Mouse (Mus musculus): ENCODE measurements around the gene Olfr462. TPM values are rescaled to one million over a fixed set of nuclear protein-coding genes. Genes with fewer than 3 reads are reported as not detected.
A peak's percentile ranks its signal among the peaks of the same experiment; 100 is the strongest.
"Not testable (repeated sequence)": the region's sequence is repeated elsewhere in the genome, so short reads cannot be mapped to it uniquely, and the experiment has no call there.

Gene Olfr462
- polyA plus RNA-seq, 1 experiment from 2014 or later: not detected

DNA sequence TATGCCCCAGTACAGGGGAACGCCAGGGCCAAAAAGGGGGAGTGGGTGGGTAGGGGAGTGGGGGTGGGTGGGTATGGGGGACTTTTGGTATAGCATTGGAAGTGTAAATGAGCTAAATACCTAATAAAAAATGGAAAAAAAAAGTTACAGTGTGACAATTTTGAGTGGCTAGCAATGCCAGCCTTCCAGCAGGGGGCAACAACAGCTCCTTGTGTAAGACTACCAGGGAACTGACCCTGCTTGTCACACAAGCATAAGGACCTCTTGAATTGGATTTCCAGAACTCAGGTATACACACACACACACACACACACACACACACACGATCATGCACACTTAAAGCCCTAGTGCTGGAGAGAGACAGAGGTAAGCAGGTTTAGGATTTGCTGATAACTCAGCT is 25.2 kb downstream of the Olfr462 start:
- H3K9ac ChIP-seq (ENCODE audit: low read length); H3K36me3 ChIP-seq (ENCODE audit: control insufficient read depth, insufficient read depth, low read length); H3K27me3 ChIP-seq (ENCODE audit: control insufficient read depth, insufficient read depth, low read length); H3K27ac ChIP-seq (replicated peaks in 1 of 2; ENCODE audit: control insufficient read depth in 1 of 2, insufficient read depth in 1 of 2, low read depth in 2 of 2, low read length in 2 of 2); H3K4me3 ChIP-seq (ENCODE audit: control insufficient read depth in 1 of 2, insufficient read depth in 1 of 2, low read depth in 1 of 2, low read length in 2 of 2); H3K9me3 ChIP-seq (ENCODE audit: control insufficient read depth, low read length); H3K4me2 ChIP-seq (ENCODE audit: low read length); ATAC-seq (ENCODE audit: insufficient number of reproducible peaks, insufficient read depth, low FRiP score, low read depth); H3K4me1 ChIP-seq (ENCODE audit: control insufficient read depth in 2 of 2, insufficient read depth in 2 of 2, low read length in 2 of 2): not testable (repeated sequence)
- WGBS: 90% methylated on average over 1 of the region's 2 CpGs

DNA sequence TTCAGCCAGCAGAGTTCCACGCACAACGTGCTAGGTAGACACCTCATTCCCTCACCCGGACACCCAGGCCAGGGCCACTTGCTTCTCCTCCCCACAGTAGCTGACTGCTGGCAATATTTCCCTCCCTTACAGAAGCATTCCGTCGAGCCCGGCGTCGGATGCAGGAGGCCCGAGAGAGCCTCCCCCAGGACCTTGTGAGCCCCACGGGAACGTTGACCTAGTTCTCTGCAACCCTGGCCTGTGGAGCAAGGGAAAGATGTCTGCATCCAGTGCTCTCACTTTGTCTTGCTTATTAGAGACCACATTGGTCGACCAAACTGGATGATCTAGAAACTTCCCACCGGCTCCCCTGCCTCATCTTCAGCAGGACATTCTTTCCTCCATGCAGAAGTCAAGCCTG is 29.3 kb downstream of the Olfr462 start:
- Histone ChIP-seq H3K36me3 (ENCODE audit: control insufficient read depth, insufficient read depth, low read length) (peaks cover 6% of the 10 kb centered on the region), H3K4me3 (ENCODE audit: control insufficient read depth in 1 of 2, insufficient read depth in 1 of 2, low read depth in 1 of 2, low read length in 2 of 2) (no peak overlapping the region), H3K9me3 (ENCODE audit: control insufficient read depth, low read length) (no peaks in the 10 kb centered on the region), H3K9ac (ENCODE audit: low read length) (no peak overlapping the region), H3K27me3 (ENCODE audit: control insufficient read depth, insufficient read depth, low read length) (no peaks in the 10 kb centered on the region), H3K4me1 (ENCODE audit: control insufficient read depth in 2 of 2, insufficient read depth in 2 of 2, low read length in 2 of 2) (peaks cover 4 to 7% of the 10 kb centered on the region in 2 experiments; a peak in 3 of 4 replicates), H3K4me2 (ENCODE audit: low read length) (no peak overlapping the region), H3K27ac (replicated peaks in 1 of 2; ENCODE audit: control insufficient read depth in 1 of 2, insufficient read depth in 1 of 2, low read depth in 2 of 2, low read length in 2 of 2) (no peak overlapping the region)
- 87% methylated on average over 13 of the region's 13 CpGs for WGBS
- no peak for ATAC-seq (ENCODE audit: insufficient number of reproducible peaks, insufficient read depth, low FRiP score, low read depth)

DNA sequence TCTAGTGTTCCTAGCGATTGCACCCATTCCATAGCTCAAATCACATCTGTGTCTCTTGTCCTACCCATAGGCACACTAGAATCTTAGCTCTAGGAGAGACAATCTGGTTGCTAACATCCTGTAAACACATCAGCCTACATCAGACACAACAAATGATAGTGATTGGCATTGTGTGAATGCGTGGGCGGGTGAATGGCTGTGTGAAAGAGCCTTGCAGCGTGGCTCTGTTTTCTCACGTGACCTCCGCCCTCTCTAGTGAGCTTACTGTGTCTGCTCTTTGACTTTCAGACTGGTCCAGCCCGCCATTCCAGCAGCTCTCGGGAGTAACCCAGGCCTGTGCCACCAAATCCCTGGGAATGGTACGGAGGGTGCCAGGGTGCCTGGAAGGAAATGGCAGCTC is 31.6 kb downstream of the Olfr462 start:
- H3K27ac ChIP-seq (replicated peaks in 1 of 2; ENCODE audit: control insufficient read depth in 1 of 2, insufficient read depth in 1 of 2, low read depth in 2 of 2, low read length in 2 of 2): no peak overlapping the region
- ATAC-seq (ENCODE audit: insufficient number of reproducible peaks, insufficient read depth, low FRiP score, low read depth): no peak
- no peak overlapping the region for H3K4me3 ChIP-seq (ENCODE audit: control insufficient read depth in 1 of 2, insufficient read depth in 1 of 2, low read depth in 1 of 2, low read length in 2 of 2)
- H3K9me3 ChIP-seq (ENCODE audit: control insufficient read depth, low read length): no peaks in the 10 kb centered on the region
- peaks cover 6% of the 10 kb centered on the region for H3K36me3 ChIP-seq (ENCODE audit: control insufficient read depth, insufficient read depth, low read length)
- no peak overlapping the region for H3K4me2 ChIP-seq (ENCODE audit: low read length)
- H3K4me1 ChIP-seq (ENCODE audit: control insufficient read depth in 2 of 2, insufficient read depth in 2 of 2, low read length in 2 of 2): peaks cover 4 to 7% of the 10 kb centered on the region in 2 experiments; a peak in 3 of 4 replicates
- H3K27me3 ChIP-seq (ENCODE audit: control insufficient read depth, insufficient read depth, low read length): no peaks in the 10 kb centered on the region
- 82% methylated on average over 9 of the region's 9 CpGs for WGBS
- H3K9ac ChIP-seq (ENCODE audit: low read length): no peak overlapping the region

DNA sequence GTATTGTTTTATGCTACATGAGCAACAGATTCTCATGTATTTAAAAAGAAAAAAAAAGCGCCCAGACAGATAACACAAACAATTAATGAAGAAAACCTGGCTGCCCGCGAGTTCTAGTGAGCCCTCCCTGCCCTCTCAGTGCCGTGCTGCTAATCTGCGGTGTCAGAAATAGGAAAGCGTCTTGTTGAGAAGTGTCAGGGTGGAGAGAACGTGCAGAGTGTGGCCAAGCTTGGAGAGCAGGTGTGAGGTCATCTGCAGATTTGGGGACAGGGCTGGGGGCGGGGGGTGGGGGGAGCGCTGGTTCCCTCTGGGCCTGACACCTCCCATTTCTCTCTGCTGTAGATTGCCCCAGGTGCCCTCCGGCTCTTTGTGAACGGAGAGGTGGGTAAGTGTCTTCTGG is 32.8 kb downstream of the Olfr462 start:
- H3K4me2 ChIP-seq (ENCODE audit: low read length): no peak overlapping the region
- no peak overlapping the region for H3K9ac ChIP-seq (ENCODE audit: low read length)
- H3K4me3 ChIP-seq (ENCODE audit: control insufficient read depth in 1 of 2, insufficient read depth in 1 of 2, low read depth in 1 of 2, low read length in 2 of 2): no peak overlapping the region
- WGBS: 57% methylated on average over 11 of the region's 11 CpGs
- no peak overlapping the region for H3K27ac ChIP-seq (replicated peaks in 1 of 2; ENCODE audit: control insufficient read depth in 1 of 2, insufficient read depth in 1 of 2, low read depth in 2 of 2, low read length in 2 of 2)
- no peaks in the 10 kb centered on the region for H3K9me3 ChIP-seq (ENCODE audit: control insufficient read depth, low read length)
- H3K36me3 ChIP-seq (ENCODE audit: control insufficient read depth, insufficient read depth, low read length): peaks cover 6% of the 10 kb centered on the region
- H3K27me3 ChIP-seq (ENCODE audit: control insufficient read depth, insufficient read depth, low read length): no peaks in the 10 kb centered on the region
- ATAC-seq (ENCODE audit: insufficient number of reproducible peaks, insufficient read depth, low FRiP score, low read depth): no peak; the same call in 1 of the 2 replicates
- H3K4me1 ChIP-seq (ENCODE audit: control insufficient read depth in 2 of 2, insufficient read depth in 2 of 2, low read length in 2 of 2): peaks cover 4 to 7% of the 10 kb centered on the region in 2 experiments; a peak in 3 of 4 replicates

DNA sequence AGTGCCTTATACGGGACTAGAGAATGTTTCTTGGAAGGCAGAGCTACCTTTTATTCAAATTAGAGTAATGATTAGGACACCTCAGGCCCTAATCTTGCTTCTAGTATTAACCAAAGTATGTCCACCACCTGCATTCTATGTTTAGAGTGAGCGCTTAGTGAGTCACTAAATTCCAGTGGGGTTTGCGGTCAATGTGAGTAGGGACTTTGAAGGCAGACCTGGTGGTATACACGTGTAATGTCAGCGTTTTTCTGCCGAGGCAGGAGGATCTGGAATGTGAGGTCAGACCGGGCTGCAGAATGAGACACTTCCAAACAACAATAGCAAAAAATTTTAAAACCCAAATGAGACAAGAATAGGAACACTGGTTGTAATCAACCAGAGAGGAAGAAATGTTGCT is 37.5 kb downstream of the Olfr462 start:
- Histone ChIP-seq H3K4me1 (ENCODE audit: control insufficient read depth in 2 of 2, insufficient read depth in 2 of 2, low read length in 2 of 2) (peaks cover 4 to 6% of the 10 kb centered on the region in 2 experiments; a peak in 3 of 4 replicates), H3K9me3 (ENCODE audit: control insufficient read depth, low read length) (no peaks in the 10 kb centered on the region), H3K36me3 (ENCODE audit: control insufficient read depth, insufficient read depth, low read length) (no peaks in the 10 kb centered on the region), H3K27me3 (ENCODE audit: control insufficient read depth, insufficient read depth, low read length) (no peaks in the 10 kb centered on the region), H3K27ac (replicated peaks in 1 of 2; ENCODE audit: control insufficient read depth in 1 of 2, insufficient read depth in 1 of 2, low read depth in 2 of 2, low read length in 2 of 2) (no peak overlapping the region), H3K4me2 (ENCODE audit: low read length) (no peak overlapping the region), H3K9ac (ENCODE audit: low read length) (no peak overlapping the region), H3K4me3 (ENCODE audit: control insufficient read depth in 1 of 2, insufficient read depth in 1 of 2, low read depth in 1 of 2, low read length in 2 of 2) (no peak overlapping the region)
- 82% methylated on average over 7 of the region's 7 CpGs for WGBS
- ATAC-seq (ENCODE audit: insufficient number of reproducible peaks, insufficient read depth, low FRiP score, low read depth): no peak

DNA sequence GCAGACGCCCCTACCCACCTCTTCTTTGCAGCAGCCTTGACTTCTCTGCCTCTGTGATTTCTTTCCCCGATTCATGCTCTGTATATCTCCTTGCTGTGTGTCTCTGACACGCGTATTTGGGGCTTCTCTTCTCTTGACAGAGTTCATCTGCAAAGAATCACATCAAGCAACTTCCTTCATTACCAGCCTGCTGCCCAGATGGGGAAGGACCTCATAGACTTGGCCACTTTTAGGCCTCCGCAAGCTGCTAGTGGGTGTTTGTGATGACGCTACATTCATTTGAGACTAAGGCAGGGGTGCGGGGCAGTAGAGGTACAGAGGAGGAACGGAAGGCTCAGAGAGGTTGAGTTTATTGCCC is 38.5 kb downstream of the Olfr462 start:
- H3K36me3 ChIP-seq (ENCODE audit: control insufficient read depth, insufficient read depth, low read length): no peaks in the 10 kb centered on the region
- peak overlapping the region; percentile 62 to 75 for H3K4me3 ChIP-seq (ENCODE audit: control insufficient read depth in 1 of 2, insufficient read depth in 1 of 2, low read depth in 1 of 2, low read length in 2 of 2)
- 36% methylated on average over 8 of the region's 8 CpGs for WGBS
- peak overlapping the region; percentile 76 for H3K9ac ChIP-seq (ENCODE audit: low read length)
- H3K4me1 ChIP-seq (ENCODE audit: control insufficient read depth in 2 of 2, insufficient read depth in 2 of 2, low read length in 2 of 2): peaks cover 4 to 6% of the 10 kb centered on the region in 2 experiments; a peak in 3 of 4 replicates
- peak overlapping the region; percentile 85 for H3K4me2 ChIP-seq (ENCODE audit: low read length)
- ATAC-seq (ENCODE audit: insufficient number of reproducible peaks, insufficient read depth, low FRiP score, low read depth): no peak
- H3K27ac ChIP-seq (replicated peaks in 1 of 2; ENCODE audit: control insufficient read depth in 1 of 2, insufficient read depth in 1 of 2, low read depth in 2 of 2, low read length in 2 of 2): 0 out of 4 replicates have a peak overlapping the region, but pooled peaks of 1 of the 2 experiments have one; percentile 39
- no peaks in the 10 kb centered on the region for H3K27me3 ChIP-seq (ENCODE audit: control insufficient read depth, insufficient read depth, low read length)
- no peaks in the 10 kb centered on the region for H3K9me3 ChIP-seq (ENCODE audit: control insufficient read depth, low read length)

DNA sequence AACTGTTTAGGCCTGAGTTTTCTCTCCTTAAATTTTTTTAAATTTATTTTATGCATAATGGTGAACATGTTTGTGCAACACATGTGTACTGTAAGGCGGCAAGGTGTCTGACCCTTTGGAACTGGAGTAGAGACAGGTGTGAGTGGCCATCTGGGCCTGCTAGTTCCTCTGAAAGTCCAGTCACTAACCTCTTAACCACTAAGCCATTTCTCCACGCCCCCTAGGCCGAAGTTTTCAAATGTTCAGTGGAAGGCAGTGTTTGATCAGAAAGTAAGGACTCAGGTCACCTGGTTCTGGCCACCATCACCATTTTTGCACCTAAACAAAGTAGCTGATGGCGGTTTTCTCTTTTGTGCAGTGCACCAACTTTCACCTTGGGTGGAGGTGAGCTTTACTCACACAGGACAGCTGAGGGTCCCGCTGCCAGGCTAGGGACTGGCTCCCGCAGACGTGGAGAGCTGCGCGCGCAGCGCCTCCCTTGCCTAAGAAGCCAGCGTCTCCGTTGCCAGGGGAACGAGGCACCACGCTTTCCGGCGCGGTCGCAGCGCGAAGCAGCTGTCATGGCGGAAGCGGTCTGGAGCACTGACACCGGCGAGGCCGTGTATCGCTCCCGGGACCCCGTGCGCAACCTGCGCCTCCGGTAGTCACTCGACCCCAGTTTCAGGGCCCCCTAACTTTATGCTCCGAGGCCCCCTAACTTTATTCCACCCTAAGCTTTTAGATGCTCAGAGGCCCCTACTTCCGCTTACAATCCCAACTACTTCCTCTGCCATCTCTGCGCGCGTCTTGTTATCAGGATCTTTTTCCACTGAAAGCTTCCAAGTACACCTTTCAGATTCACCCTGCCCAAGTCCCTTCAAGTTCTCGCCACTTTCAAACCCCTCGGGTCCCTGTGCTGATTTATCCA is 39.1 kb downstream of the Olfr462 start, which contains the start of gene Mks1:
Gene Mks1 (plus strand): TSS at position 526 of the 907 bp plus-strand sequence.
- peak within 1 kb of the TSS; percentile 76 for H3K9ac ChIP-seq (ENCODE audit: low read length)
- no peaks in the 10 kb centered on the region for H3K27me3 ChIP-seq (ENCODE audit: control insufficient read depth, insufficient read depth, low read length)
- no peaks in the 10 kb centered on the region for H3K36me3 ChIP-seq (ENCODE audit: control insufficient read depth, insufficient read depth, low read length)
- H3K4me3 ChIP-seq (ENCODE audit: control insufficient read depth in 1 of 2, insufficient read depth in 1 of 2, low read depth in 1 of 2, low read length in 2 of 2): peak within 1 kb of the TSS; percentile 62 to 75
- H3K27ac ChIP-seq (replicated peaks in 1 of 2; ENCODE audit: control insufficient read depth in 1 of 2, insufficient read depth in 1 of 2, low read depth in 2 of 2, low read length in 2 of 2): 0 out of 4 replicates have a peak within 1 kb of the TSS, but pooled peaks have one; percentile 39 to 45
- H3K4me2 ChIP-seq (ENCODE audit: low read length): peak within 1 kb of the TSS; percentile 85
- 5% methylated on average over 40 of the region's 40 CpGs for WGBS
- peak; percentile 84 for ATAC-seq (ENCODE audit: insufficient number of reproducible peaks, insufficient read depth, low FRiP score, low read depth)
- H3K9me3 ChIP-seq (ENCODE audit: control insufficient read depth, low read length): no peaks in the 10 kb centered on the region
- peaks cover 4 to 7% of the 10 kb centered on the region in 2 experiments; a peak in 3 of 4 replicates for H3K4me1 ChIP-seq (ENCODE audit: control insufficient read depth in 2 of 2, insufficient read depth in 2 of 2, low read length in 2 of 2)

All from heart, embryonic 14.5 days (tissue).